Mouse (Mus musculus): ENCODE measurements around the gene Ruvbl1. TPM values are rescaled to one million over a fixed set of nuclear protein-coding genes. Genes with fewer than 3 reads are reported as not detected.
A peak's percentile ranks its signal among the peaks of the same experiment; 100 is the strongest.

Gene Ruvbl1
- polyA plus RNA-seq, 1 experiment from 2014 or later, result 37.0 TPM

DNA sequence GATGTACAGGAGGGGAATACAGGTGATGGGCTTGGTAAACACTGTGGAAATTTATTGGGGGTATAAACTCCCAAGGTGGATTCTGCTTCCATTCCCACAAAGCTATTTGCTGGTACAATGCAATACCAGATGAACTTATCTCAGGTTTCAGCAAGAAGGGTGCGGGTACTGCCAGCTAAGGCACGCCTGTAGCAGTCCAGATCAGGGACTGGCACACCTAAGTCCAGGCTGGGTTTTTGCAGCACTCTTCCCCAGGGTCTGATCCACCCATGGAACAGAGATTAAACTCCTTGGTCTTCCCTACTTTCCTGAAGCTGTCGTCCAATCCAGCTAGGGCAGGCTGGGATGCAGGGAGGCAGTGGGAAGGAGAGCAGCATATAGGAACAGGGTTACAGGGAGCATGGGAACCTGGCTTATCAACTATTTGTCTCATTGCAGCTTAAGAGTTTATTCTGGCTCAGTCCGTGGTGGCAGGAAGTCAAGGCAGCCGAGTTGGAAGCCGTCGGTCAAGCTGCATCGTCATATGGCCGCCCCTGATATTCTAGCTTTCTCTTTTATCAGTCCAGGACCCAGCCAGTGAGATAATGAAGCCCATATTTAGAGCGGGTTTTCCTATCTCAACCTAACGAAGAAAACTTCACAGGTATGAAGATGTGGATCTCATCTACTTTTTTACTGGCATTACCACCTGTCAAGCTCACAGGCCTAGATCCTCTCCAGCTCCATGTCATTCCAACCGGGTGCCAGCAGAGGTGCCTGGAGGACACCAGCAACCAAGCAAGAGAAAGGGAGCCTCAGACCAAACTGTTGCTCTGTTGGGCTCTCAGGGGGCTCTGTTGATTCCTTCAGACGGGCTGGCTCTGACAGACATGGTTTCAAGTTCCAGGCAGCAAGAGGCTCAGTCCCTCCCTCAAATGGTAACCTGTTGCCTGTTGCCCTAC is 37.1 kb downstream of the Ruvbl1 start:
- Histone ChIP-seq H3K27me3 (ENCODE audit: insufficient read depth, low read length) (no peaks in the 10 kb centered on the region), H3K4me2 (ENCODE audit: low read depth, low read length) (peak overlapping the region; percentile 46), H3K27ac (ENCODE audit: low read depth) (peak overlapping the region; percentile 78), H3K4me3 (ENCODE audit: low read depth, low read length) (no peak overlapping the region), H3K4me1 (ENCODE audit: insufficient read depth) (peaks cover 48% of the 10 kb centered on the region), H3K36me3 (replicated peaks; ENCODE audit: insufficient read depth, low read length) (peaks cover 43% of the 10 kb centered on the region), H3K9ac (replicated peaks) (peak overlapping the region; percentile 45), H3K9me3 (ENCODE audit: low read length) (no peaks in the 10 kb centered on the region)
- DNase-seq, result no peak
- ATAC-seq, result peak; percentile 16; the same call in 1 of the 2 replicates
- 38% methylated on average over 13 of the region's 13 CpGs for WGBS (ENCODE audit: insufficient replicate concordance)
- TF ChIP-seq CTCF (IDR thresholded peaks at IDR 0.05; ENCODE audit: low read depth) (peak; percentile 12; the same call in 1 of the 2 replicates), EP300 (IDR thresholded peaks at IDR 0.05; ENCODE audit: low read depth) (peak; percentile 75)

DNA sequence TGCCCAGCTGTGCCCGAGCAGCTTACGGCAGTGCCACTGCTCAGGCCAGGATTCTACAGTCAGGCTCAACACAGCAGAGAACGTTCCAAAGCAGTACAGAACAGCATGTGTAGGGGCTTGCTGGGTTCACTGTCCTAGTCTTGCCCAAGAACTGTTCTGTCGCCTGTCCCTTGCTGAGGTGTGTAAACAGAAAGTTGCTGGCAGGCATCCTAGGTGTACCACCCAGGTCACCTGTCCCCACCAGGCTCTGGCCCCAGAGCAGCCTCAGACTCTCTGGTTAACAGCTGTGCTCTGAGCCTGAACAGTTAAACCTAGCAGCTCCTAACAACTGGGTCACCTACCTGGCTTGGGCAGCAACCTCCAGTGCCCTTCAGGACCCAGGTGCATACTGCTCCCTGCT is 37.8 kb downstream of the Ruvbl1 start:
- peak; percentile 68 for DNase-seq
- TF ChIP-seq EP300 (IDR thresholded peaks at IDR 0.05; ENCODE audit: low read depth) (peak; percentile 49; the same call in 1 of the 2 replicates), CTCF (IDR thresholded peaks at IDR 0.05; ENCODE audit: low read depth) (peak; percentile 47; the same call in 1 of the 2 replicates)

GRCm38 (mm10) chr6:88513984-88514383 is 48.8 kb downstream of the Ruvbl1 start:
- Histone ChIP-seq H3K27ac (ENCODE audit: low read depth) (no peak overlapping the region), H3K9me3 (ENCODE audit: low read length) (no peaks in the 10 kb centered on the region), H3K4me2 (ENCODE audit: low read depth, low read length) (no peak overlapping the region), H3K36me3 (replicated peaks; ENCODE audit: insufficient read depth, low read length) (peaks cover 67% of the 10 kb centered on the region), H3K4me3 (ENCODE audit: low read depth, low read length) (no peak overlapping the region), H3K9ac (replicated peaks) (no peak overlapping the region), H3K27me3 (ENCODE audit: insufficient read depth, low read length) (no peaks in the 10 kb centered on the region), H3K4me1 (ENCODE audit: insufficient read depth) (peaks cover 17% of the 10 kb centered on the region)
- TF ChIP-seq EP300 (IDR thresholded peaks at IDR 0.05; ENCODE audit: low read depth) (no peak), CTCF (IDR thresholded peaks at IDR 0.05; ENCODE audit: low read depth) (no peak)
- DNase-seq (no peak), ATAC-seq (no peak)
- 78% methylated on average over 8 of the region's 8 CpGs for WGBS (ENCODE audit: insufficient replicate concordance)

More for the DNA sequence above, 37.8 kb downstream of the Ruvbl1 start:
- H3K9ac ChIP-seq (replicated peaks), result peak overlapping the region; percentile 45
- H3K27me3 ChIP-seq (ENCODE audit: insufficient read depth, low read length), result no peaks in the 10 kb centered on the region
- no peak overlapping the region for H3K4me3 ChIP-seq (ENCODE audit: low read depth, low read length)
- peaks cover 48% of the 10 kb centered on the region for H3K4me1 ChIP-seq (ENCODE audit: insufficient read depth)
- 72% methylated on average over 4 of the region's 4 CpGs for WGBS (ENCODE audit: insufficient replicate concordance)
- H3K4me2 ChIP-seq (ENCODE audit: low read depth, low read length), result 0 out of 2 replicates have a peak overlapping the region, but pooled peaks have one; percentile 46
- H3K36me3 ChIP-seq (replicated peaks; ENCODE audit: insufficient read depth, low read length), result peaks cover 49% of the 10 kb centered on the region
- peak; percentile 89 for ATAC-seq
- no peaks in the 10 kb centered on the region for H3K9me3 ChIP-seq (ENCODE audit: low read length)
- H3K27ac ChIP-seq (ENCODE audit: low read depth), result peak overlapping the region; percentile 78

GRCm38 (mm10) chr6:88514546-88514945 is 49.3 kb downstream of the Ruvbl1 start:
- Histone ChIP-seq H3K27me3 (ENCODE audit: insufficient read depth, low read length) (no peaks in the 10 kb centered on the region), H3K9me3 (ENCODE audit: low read length) (no peaks in the 10 kb centered on the region), H3K36me3 (replicated peaks; ENCODE audit: insufficient read depth, low read length) (peaks cover 65% of the 10 kb centered on the region), H3K4me3 (ENCODE audit: low read depth, low read length) (no peak overlapping the region), H3K9ac (replicated peaks) (no peak overlapping the region), H3K4me1 (ENCODE audit: insufficient read depth) (peaks cover 22% of the 10 kb centered on the region), H3K27ac (ENCODE audit: low read depth) (no peak overlapping the region), H3K4me2 (ENCODE audit: low read depth, low read length) (no peak overlapping the region)
- ATAC-seq (no peak), DNase-seq (no peak)
- TF ChIP-seq EP300 (IDR thresholded peaks at IDR 0.05; ENCODE audit: low read depth), result no peak
- TF ChIP-seq CTCF (IDR thresholded peaks at IDR 0.05; ENCODE audit: low read depth), result no peak
- WGBS (ENCODE audit: insufficient replicate concordance), result 82% methylated on average over 4 of the region's 4 CpGs

DNA sequence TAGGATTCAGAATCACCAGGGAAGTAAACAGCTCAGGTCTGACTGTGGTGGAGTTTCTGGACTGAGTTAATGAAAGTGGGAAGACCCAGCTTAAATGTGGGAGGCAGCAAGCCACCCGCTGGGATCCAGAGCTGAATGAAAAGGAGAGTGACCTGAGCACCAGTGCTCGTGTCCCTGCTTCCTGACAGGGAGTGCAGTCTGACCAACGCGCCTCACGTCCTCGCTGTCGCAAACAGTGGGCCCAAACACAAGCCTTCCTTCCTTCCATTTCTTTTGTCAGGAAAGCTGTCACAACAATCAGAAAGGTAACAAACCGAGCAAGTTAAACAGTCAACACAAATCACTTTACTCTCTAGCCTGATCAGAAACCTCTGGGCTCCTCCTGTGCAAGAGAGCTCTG is 50.8 kb downstream of the Ruvbl1 start:
- 0 out of 2 replicates have a peak overlapping the region, but pooled peaks have one; percentile 31 for H3K9ac ChIP-seq (replicated peaks)
- DNase-seq (no peak), ATAC-seq (no peak)
- H3K4me3 ChIP-seq (ENCODE audit: low read depth, low read length), result no peak overlapping the region
- H3K27me3 ChIP-seq (ENCODE audit: insufficient read depth, low read length), result no peaks in the 10 kb centered on the region
- TF ChIP-seq CTCF (IDR thresholded peaks at IDR 0.05; ENCODE audit: low read depth) (no peak), EP300 (IDR thresholded peaks at IDR 0.05; ENCODE audit: low read depth) (no peak)
- H3K9me3 ChIP-seq (ENCODE audit: low read length), result no peaks in the 10 kb centered on the region
- H3K4me2 ChIP-seq (ENCODE audit: low read depth, low read length), result peak overlapping the region; percentile 33; the same call in 1 of the 2 replicates
- peaks cover 50% of the 10 kb centered on the region for H3K36me3 ChIP-seq (replicated peaks; ENCODE audit: insufficient read depth, low read length)
- no peak overlapping the region for H3K27ac ChIP-seq (ENCODE audit: low read depth)
- WGBS (ENCODE audit: insufficient replicate concordance), result 79% methylated on average over 8 of the region's 8 CpGs
- peaks cover 23% of the 10 kb centered on the region for H3K4me1 ChIP-seq (ENCODE audit: insufficient read depth)

DNA sequence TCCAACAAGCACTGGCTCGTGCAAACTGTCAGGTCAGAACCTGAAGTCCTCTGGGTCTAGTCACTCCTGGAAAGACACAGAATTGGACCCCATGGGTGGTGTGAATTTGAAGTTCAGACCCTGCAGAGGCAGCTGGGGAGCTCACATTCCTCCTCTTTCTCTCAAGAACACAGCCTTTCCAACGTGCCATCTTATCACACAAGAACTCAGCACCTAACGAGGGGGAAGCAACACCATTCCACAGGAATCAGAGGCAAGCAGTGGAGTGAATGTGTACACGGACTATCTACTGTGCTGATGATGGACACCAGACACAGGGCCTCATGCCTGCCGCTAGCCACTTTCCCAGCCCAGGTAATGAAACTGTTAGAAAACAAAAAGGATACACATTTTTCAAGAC is 51.5 kb downstream of the Ruvbl1 start:
- TF ChIP-seq EP300 (IDR thresholded peaks at IDR 0.05; ENCODE audit: low read depth) (no peak), CTCF (IDR thresholded peaks at IDR 0.05; ENCODE audit: low read depth) (no peak)
- 52% methylated on average over 5 of the region's 5 CpGs for WGBS (ENCODE audit: insufficient replicate concordance)
- peak overlapping the region; percentile 28; the same call in 1 of the 2 replicates for H3K9ac ChIP-seq (replicated peaks)
- H3K4me1 ChIP-seq (ENCODE audit: insufficient read depth), result peaks cover 23% of the 10 kb centered on the region
- H3K4me2 ChIP-seq (ENCODE audit: low read depth, low read length), result peak overlapping the region; percentile 89
- no peaks in the 10 kb centered on the region for H3K9me3 ChIP-seq (ENCODE audit: low read length)
- H3K36me3 ChIP-seq (replicated peaks; ENCODE audit: insufficient read depth, low read length), result peaks cover 43% of the 10 kb centered on the region
- H3K27me3 ChIP-seq (ENCODE audit: insufficient read depth, low read length), result no peaks in the 10 kb centered on the region
- DNase-seq (no peak), ATAC-seq (no peak)
- H3K27ac ChIP-seq (ENCODE audit: low read depth), result no peak overlapping the region
- peak overlapping the region; percentile 90 for H3K4me3 ChIP-seq (ENCODE audit: low read depth, low read length)

Measured in liver, postnatal 0 days (tissue).